37 mouse cellular contexts compared by ENCODE assay signal in genomic region chr13:98486726-98487125, GRCm38 (mm10). TPM values are rescaled to one million over a fixed set of nuclear protein-coding genes. Genes with fewer than 3 reads are reported as not detected.
"Had no signal": no experiment of that assay in that cellular context is flagged by ENCODE, and none has a peak within 500 bp of the region (broad histone marks: within the 10 kb centered on the region; RNA-seq: fewer than 3 reads in every experiment).

No protein-coding gene starts in this region.

- DNase-seq: left cerebral cortex, postnatal 4 days; liver; liver, embryonic 13.5 days; liver, postnatal 0 days; lung, adult 18-20 months; lung, adult 2 months; lung, embryonic 14.5 days; lung, postnatal 10 days; lung, postnatal 14 days; lung, postnatal 36 days; lung, postnatal 4 days; midbrain, embryonic 14.5 days had no signal

- H3K36me3 ChIP-seq: limb, embryonic 10.5 days; limb, embryonic 12.5 days; limb, embryonic 13.5 days; limb, embryonic 15.5 days; liver, embryonic 12.5 days; liver, embryonic 13.5 days; liver, embryonic 15.5 days; lung, embryonic 15.5 days; midbrain, embryonic 10.5 days; midbrain, embryonic 12.5 days; midbrain, embryonic 13.5 days had no signal

- H3K9me3 ChIP-seq: limb, embryonic 10.5 days; limb, embryonic 12.5 days; limb, embryonic 13.5 days; limb, embryonic 15.5 days; liver, embryonic 12.5 days; liver, embryonic 13.5 days; liver, embryonic 15.5 days; lung, embryonic 15.5 days; midbrain, embryonic 10.5 days; midbrain, embryonic 12.5 days; midbrain, embryonic 13.5 days had no signal

- H3K4me1 ChIP-seq: limb, embryonic 10.5 days; limb, embryonic 12.5 days; limb, embryonic 15.5 days; liver, embryonic 12.5 days; liver, embryonic 13.5 days; liver, embryonic 15.5 days; lung, embryonic 15.5 days; megakaryocyte, embryonic 14.5 days; midbrain, embryonic 10.5 days; midbrain, embryonic 12.5 days; midbrain, embryonic 13.5 days had no signal

- H3K27me3 ChIP-seq: limb, embryonic 12.5 days; limb, embryonic 13.5 days; limb, embryonic 15.5 days; liver, embryonic 12.5 days; liver, embryonic 13.5 days; liver, embryonic 15.5 days; lung, embryonic 15.5 days; midbrain, embryonic 12.5 days had no signal

- H3K27ac ChIP-seq: left cerebral cortex, adult 2 months; limb, embryonic 10.5 days; limb, embryonic 12.5 days; limb, embryonic 13.5 days; limb, embryonic 15.5 days; liver, embryonic 12.5 days; liver, embryonic 13.5 days; liver, embryonic 14.5 days; liver, embryonic 15.5 days; lung, embryonic 15.5 days; macrophage; midbrain, embryonic 10.5 days; midbrain, embryonic 12.5 days; midbrain, embryonic 13.5 days had no signal

- ATAC-seq: liver, embryonic 12.5 days; liver, postnatal 0 days; lung, postnatal 0 days; midbrain, embryonic 13.5 days; midbrain, embryonic 16.5 days had no signal

- H3K4me3 ChIP-seq: left cerebral cortex, adult 2 months; limb, embryonic 10.5 days; limb, embryonic 12.5 days; limb, embryonic 13.5 days; limb, embryonic 15.5 days; liver, embryonic 12.5 days; liver, embryonic 13.5 days; liver, embryonic 15.5 days; lung, embryonic 15.5 days; megakaryocyte, embryonic 14.5 days; midbrain, embryonic 10.5 days; midbrain, embryonic 12.5 days; midbrain, embryonic 13.5 days; myocyte had no signal

- H3K9ac ChIP-seq: limb, embryonic 12.5 days; limb, embryonic 13.5 days; limb, embryonic 15.5 days; liver, embryonic 12.5 days; liver, embryonic 13.5 days; liver, embryonic 14.5 days; liver, embryonic 15.5 days; liver, postnatal 0 days; lung, embryonic 14.5 days; lung, embryonic 15.5 days; midbrain, embryonic 12.5 days; midbrain, embryonic 13.5 days had no signal

- H3K4me2 ChIP-seq: limb, embryonic 12.5 days; limb, embryonic 13.5 days; limb, embryonic 15.5 days; liver, embryonic 11.5 days; liver, embryonic 12.5 days; liver, embryonic 13.5 days; liver, embryonic 15.5 days; lung, embryonic 14.5 days; lung, embryonic 15.5 days; midbrain, embryonic 12.5 days; midbrain, embryonic 13.5 days had no signal

RNA-seq across cellular contexts. Expression of gene Gm10320, which starts 5.1 kb away (rescaled TPM):
- total RNA-seq: left cerebral cortex, adult 2 months; left cerebral cortex, adult 8-10 months; left cerebral cortex, postnatal 10 days; left cerebral cortex, postnatal 14 days; left cerebral cortex, postnatal 25 days; left cerebral cortex, postnatal 36 days; left cerebral cortex, postnatal 4 days; midbrain, postnatal 0 days; monocyte, adult 5-6 weeks had no signal
- polyA plus RNA-seq: macrophage had no signal
